Mouse (Mus musculus) testis, adult 2 months (tissue): ENCODE results near the gene Tcp11x2. TPM values are rescaled to one million over a fixed set of nuclear protein-coding genes. Genes with fewer than 3 reads are reported as not detected.

Experiments used
- H3K27ac ChIP-seq: fragments of 200-500 bp; 2 replicates; pipeline ENCODE4 v1.5.1; 2012; ENCODE audit warnings: low read depth, low read length; ENCODE audit not compliant: control insufficient read depth, insufficient read depth
- H3K27me3 ChIP-seq: fragments of 200-500 bp; 2 replicates; pipeline ENCODE4 v1.6.1; 2012; ENCODE audit warnings: mild to moderate bottlenecking, low read length, moderate library complexity; ENCODE audit not compliant: control insufficient read depth, insufficient read depth
- H3K36me3 ChIP-seq: fragments of 200-500 bp; 2 replicates; pipeline ENCODE4 v1.6.1; 2012; ENCODE audit warnings: mild to moderate bottlenecking, low read length; ENCODE audit not compliant: control insufficient read depth, insufficient read depth
- H3K4me1 ChIP-seq: fragments of 200-500 bp; 2 replicates; pipeline ENCODE4 v1.6.1; 2012; ENCODE audit warnings: low read length; ENCODE audit not compliant: control insufficient read depth, insufficient read depth
- H3K4me3 ChIP-seq: fragments of 200-500 bp; 2 replicates; pipeline ENCODE4 v1.5.1; 2012; ENCODE audit warnings: low read depth, mild to moderate bottlenecking, low read length, moderate library complexity, mixed read lengths; ENCODE audit not compliant: control insufficient read depth
- CTCF ChIP-seq: fragments of 200-500 bp; IDR thresholded peaks from 2 replicates; pipeline ENCODE4 v1.5.1; 2012; ENCODE audit warnings: low read depth, mild to moderate bottlenecking, inconsistent platforms, low read length, moderate library complexity; ENCODE audit not compliant: control insufficient read depth, insufficient read depth, insufficient replicate concordance
- POLR2A ChIP-seq: fragments of 200-500 bp; IDR thresholded peaks from 2 replicates; pipeline ENCODE4 v1.6.1; 2012; ENCODE audit warnings: low read depth, mild to moderate bottlenecking, inconsistent platforms, low read length, moderate library complexity; ENCODE audit not compliant: control insufficient read depth
- polyA plus RNA-seq: library from polyadenylated mRNA; depleted of rRNA; stranded (reverse); fragments of >200 nt; gene quantifications from 2 replicates; pipeline ENCODE4 v1.2.3, GENCODE M21; 2012; rRNA removed

The Tcp11x2 gene
- 13.4 and 19.5 TPM in 2 replicates for polyA plus RNA-seq

GRCm38 (mm10) chrX:135693633-135694032, at the start of gene Tcp11x2:
Gene Tcp11x2, minus strand, starts transcription at chrX:135693790.
- peak within 1 kb of the TSS; percentile 62; the same call in 1 of the 2 replicates for H3K4me3 ChIP-seq
- H3K4me1 ChIP-seq = no peaks in the 10 kb centered on the region
- no peaks in the 10 kb centered on the region for H3K27me3 ChIP-seq
- no peak for TF ChIP-seq CTCF
- TF ChIP-seq POLR2A = no peak
- H3K27ac ChIP-seq = peak within 1 kb of the TSS; percentile 49; the same call in 1 of the 2 replicates
- no peaks in the 10 kb centered on the region for H3K36me3 ChIP-seq

- Histone ChIP-seq H3K36me3 (no peaks in the 10 kb centered on the region), H3K27me3 (no peaks in the 10 kb centered on the region), H3K4me1 (no peaks in the 10 kb centered on the region), H3K27ac (peak overlapping the region; percentile 61), H3K4me3 (peak overlapping the region; percentile 93)
- TF ChIP-seq POLR2A (no peak), CTCF (no peak)
These were observed 49.4 kb upstream of the Tcp11x2 start for GRCm38 (mm10) chrX:135743056-135743355.

GRCm38 (mm10) chrX:135742304-135743055, 48.9 kb upstream of the Tcp11x2 start, which contains the start of the genes Armcx5 and Gprasp1:
Gene Armcx5, plus strand, starts transcription at chrX:135742733.
Gene Gprasp1, plus strand, starts transcription at chrX:135742733.
- peak within 1 kb of the TSS; percentile 93 for H3K4me3 ChIP-seq
- TF ChIP-seq POLR2A (peak; percentile 67), CTCF (no peak)
- no peaks in the 10 kb centered on the region for H3K27me3 ChIP-seq
- H3K36me3 ChIP-seq = no peaks in the 10 kb centered on the region
- peak within 1 kb of the TSS; percentile 61 for H3K27ac ChIP-seq
- no peaks in the 10 kb centered on the region for H3K4me1 ChIP-seq

- no peaks in the 10 kb centered on the region for H3K27me3 ChIP-seq
- no peak overlapping the region for H3K4me3 ChIP-seq
- no peak for TF ChIP-seq POLR2A
- no peak for TF ChIP-seq CTCF
- H3K36me3 ChIP-seq = no peaks in the 10 kb centered on the region
- no peak overlapping the region for H3K27ac ChIP-seq
- H3K4me1 ChIP-seq = no peaks in the 10 kb centered on the region
These were observed 45.3 kb upstream of the Tcp11x2 start for GRCm38 (mm10) chrX:135738730-135739520.

GRCm38 (mm10) chrX:135725161-135725560, 31.6 kb upstream of the Tcp11x2 start, which contains the start of gene Tmsb15a:
Gene Tmsb15a, minus strand, starts transcription at chrX:135725261.
- Histone ChIP-seq H3K4me3 (peak within 1 kb of the TSS; percentile 67), H3K36me3 (no peaks in the 10 kb centered on the region), H3K27me3 (no peaks in the 10 kb centered on the region), H3K4me1 (no peaks in the 10 kb centered on the region), H3K27ac (peak within 1 kb of the TSS; percentile 25)
- TF ChIP-seq CTCF (no peak), POLR2A (no peak)

- TF ChIP-seq CTCF (no peak), POLR2A (no peak)
- no peaks in the 10 kb centered on the region for H3K4me1 ChIP-seq
- no peaks in the 10 kb centered on the region for H3K27me3 ChIP-seq
- H3K4me3 ChIP-seq = no peak overlapping the region
- H3K36me3 ChIP-seq = no peaks in the 10 kb centered on the region
- no peak overlapping the region for H3K27ac ChIP-seq
These were observed 19.3 kb upstream of the Tcp11x2 start for GRCm38 (mm10) chrX:135712845-135713244.

- no peak overlapping the region for H3K27ac ChIP-seq
- H3K4me3 ChIP-seq = no peak overlapping the region
- H3K36me3 ChIP-seq = no peaks in the 10 kb centered on the region
- TF ChIP-seq CTCF (no peak), POLR2A (no peak)
- H3K4me1 ChIP-seq = no peaks in the 10 kb centered on the region
- no peaks in the 10 kb centered on the region for H3K27me3 ChIP-seq
These were observed 10.8 kb upstream of the Tcp11x2 start for GRCm38 (mm10) chrX:135704349-135704748.

- no peaks in the 10 kb centered on the region for H3K27me3 ChIP-seq
- H3K27ac ChIP-seq = no peak overlapping the region
- no peaks in the 10 kb centered on the region for H3K36me3 ChIP-seq
- H3K4me3 ChIP-seq = no peak overlapping the region
- no peaks in the 10 kb centered on the region for H3K4me1 ChIP-seq
- TF ChIP-seq CTCF = no peak
- TF ChIP-seq POLR2A = no peak
These were observed 9.5 kb upstream of the Tcp11x2 start for GRCm38 (mm10) chrX:135703111-135703510.
